Mouse (Mus musculus) embryonic fibroblast, embryonic 13.5 days (primary cell): ENCODE results near the gene Ddias.

ENCODE experiments used
- CTCF ChIP-seq: IDR thresholded peaks from 2 replicates; pipeline ENCODE4 v1.5.1; 2011; ENCODE audit warnings: mild to moderate bottlenecking, control low read depth, low read length, moderate library complexity, borderline replicate concordance; ENCODE audit not compliant: insufficient read depth
- POLR2A ChIP-seq: IDR thresholded peaks from 2 replicates; pipeline ENCODE4 v1.6.1; 2011; ENCODE audit warnings: low read depth, mild to moderate bottlenecking, control low read depth, low read length, moderate library complexity

- TF ChIP-seq CTCF (no peak), POLR2A (no peak)
Measured at GRCm38 (mm10) chr7:92871596-92871995, 2.5 kb downstream of the Ddias start.
